Mouse (Mus musculus): ENCODE results near the gene Cenph.
A peak's percentile ranks its signal among the peaks of the same experiment; 100 is the strongest.
"Not testable (repeated sequence)": the region's sequence is repeated elsewhere in the genome, so short reads cannot be mapped to it uniquely, and the experiment has no call there.

Gene Cenph

GRCm38 (mm10) chr13:100748638-100749037, 27.1 kb downstream of the Cenph start:
- no peak for DNase-seq (ENCODE audit: low spot score in 2 of 2)

GRCm38 (mm10) chr13:100746090-100746489, 29.6 kb downstream of the Cenph start:
- DNase-seq (ENCODE audit: low spot score in 2 of 2): peak; percentile 71 to 80

GRCm38 (mm10) chr13:100744036-100744744, 31.5 kb downstream of the Cenph start, which contains the start of gene Mrps36:
Mrps36 (minus strand) TSS chr13:100744659.
- peak; percentile 90 to 93 for DNase-seq (ENCODE audit: low spot score in 2 of 2)

- DNase-seq (ENCODE audit: low spot score in 2 of 2): no peak
Observed at GRCm38 (mm10) chr13:100743346-100744035, 32.2 kb downstream of the Cenph start.

GRCm38 (mm10) chr13:100742831-100743230, 32.9 kb downstream of the Cenph start:
- DNase-seq (ENCODE audit: low spot score in 2 of 2): no peak

GRCm38 (mm10) chr13:100732756-100733155, 42.9 kb downstream of the Cenph start:
- DNase-seq (ENCODE audit: low spot score in 2 of 2): no peak

- DNase-seq (ENCODE audit: low spot score in 2 of 2): not testable (repeated sequence)
Observed at GRCm38 (mm10) chr13:100731462-100732046, 44.1 kb downstream of the Cenph start.

- peak; percentile 91 to 92 for DNase-seq (ENCODE audit: low spot score in 2 of 2)
Observed at GRCm38 (mm10) chr13:100730861-100731176, 44.9 kb downstream of the Cenph start, which contains the start of gene Cdk7. Cdk7 (minus strand) TSS chr13:100730939.

- DNase-seq (ENCODE audit: low spot score in 2 of 2): no peak
Observed at GRCm38 (mm10) chr13:100730153-100730860, 45.4 kb downstream of the Cenph start.

GRCm38 (mm10) chr13:100728530-100728929, 47.2 kb downstream of the Cenph start:
- not testable (repeated sequence) for DNase-seq (ENCODE audit: low spot score in 2 of 2)

GRCm38 (mm10) chr13:100728086-100728485, 47.6 kb downstream of the Cenph start:
- DNase-seq (ENCODE audit: low spot score in 2 of 2): no peak

- no peak for DNase-seq (ENCODE audit: low spot score in 2 of 2)
Observed at GRCm38 (mm10) chr13:100725194-100725593, 50.5 kb downstream of the Cenph start.

- DNase-seq (ENCODE audit: low spot score in 2 of 2): no peak
Observed at GRCm38 (mm10) chr13:100724051-100724754, 51.5 kb downstream of the Cenph start.

- no peak for DNase-seq (ENCODE audit: low spot score in 2 of 2)
Observed at GRCm38 (mm10) chr13:100721656-100722055, 54.0 kb downstream of the Cenph start.

GRCm38 (mm10) chr13:100715467-100715866, 60.2 kb downstream of the Cenph start:
- no peak for DNase-seq (ENCODE audit: low spot score in 2 of 2)
